Mouse (Mus musculus): ENCODE data around the gene Gm2174.

Gm2174 gene

GRCm38 (mm10) chrX:56497241-56497640 lies 49.5 kb downstream of the Gm2174 start:
- no peak for DNase-seq (ENCODE audit: low read depth, low spot score)

All from telencephalon, adult 2 months (tissue).